ENCODE assay signal across 16 mouse cellular contexts in the genomic region with DNA sequence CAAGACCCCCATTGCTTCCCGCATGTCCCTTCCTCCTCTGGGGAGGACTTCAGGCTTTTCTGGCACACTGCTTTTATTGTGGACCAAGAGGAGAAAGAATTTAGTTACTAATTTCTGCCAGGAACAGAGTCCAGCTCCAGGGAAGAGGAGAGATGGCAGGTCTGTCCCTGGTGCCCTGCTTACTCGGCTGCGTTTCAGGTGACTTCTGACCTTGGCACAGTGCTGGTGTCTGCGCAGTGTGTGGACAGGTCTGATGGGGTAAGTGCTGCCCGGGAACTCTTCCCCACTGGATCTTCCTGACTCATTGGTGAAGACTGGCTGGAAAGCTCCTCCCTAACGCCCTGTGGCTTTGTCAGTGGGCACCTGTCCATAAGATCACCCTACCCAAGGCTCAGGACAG. TPM values are rescaled to one million over a fixed set of nuclear protein-coding genes. Genes with fewer than 3 reads are reported as not detected.
DNase-seq lines count a peak whose midpoint lies in the region; ATAC-seq and TF ChIP-seq lines count a peak whose summit lies in the region.
"Had no signal": no experiment of that assay in that cellular context is flagged by ENCODE, and none has a peak within 500 bp of the region (broad histone marks: within the 10 kb centered on the region; RNA-seq: fewer than 3 reads in every experiment).

No protein-coding gene starts in this region.

- H3K9me3 ChIP-seq in forebrain, embryonic 10.5 days: no peaks in the 10 kb centered on the region
- H3K9me3 ChIP-seq in forebrain, postnatal 0 days (ENCODE audit: low read length): no peaks in the 10 kb centered on the region
- H3K9me3 ChIP-seq in liver, postnatal 0 days (ENCODE audit: low read length): no peaks in the 10 kb centered on the region
- H3K9me3 ChIP-seq: embryonic facial prominence, embryonic 12.5 days; megakaryocyte, embryonic 14.5 days had no signal

- H3K9ac ChIP-seq in forebrain, postnatal 0 days: no peak overlapping the region
- H3K9ac ChIP-seq in liver, postnatal 0 days (replicated peaks): no peak overlapping the region
- H3K9ac ChIP-seq: embryonic facial prominence, embryonic 12.5 days had no signal

- TF ChIP-seq EP300 in liver, postnatal 0 days (IDR thresholded peaks at IDR 0.05; ENCODE audit: low read depth): no peak

- no peaks in the 10 kb centered on the region for H3K36me3 ChIP-seq in forebrain, embryonic 10.5 days (replicated peaks)
- H3K36me3 ChIP-seq in forebrain, postnatal 0 days (ENCODE audit: insufficient read depth): no peaks in the 10 kb centered on the region
- H3K36me3 ChIP-seq in liver, postnatal 0 days (replicated peaks; ENCODE audit: insufficient read depth, low read length): no peaks in the 10 kb centered on the region
- H3K36me3 ChIP-seq: embryonic facial prominence, embryonic 12.5 days had no signal

- WGBS in forebrain, embryonic 10.5 days: 70% methylated on average over 6 of the region's 6 CpGs
- 60% methylated on average over 6 of the region's 6 CpGs for WGBS in forebrain, postnatal 0 days
- 63% methylated on average over 6 of the region's 6 CpGs for WGBS in liver, postnatal 0 days (ENCODE audit: insufficient replicate concordance)

- peaks cover 79% of the 10 kb centered on the region for H3K27me3 ChIP-seq in forebrain, embryonic 10.5 days (ENCODE audit: poor library complexity, severe bottlenecking)
- peaks cover 6% of the 10 kb centered on the region; the same call in 1 of the 2 replicates for H3K27me3 ChIP-seq in forebrain, postnatal 0 days (ENCODE audit: insufficient read depth, low read length)
- H3K27me3 ChIP-seq in liver, postnatal 0 days (ENCODE audit: insufficient read depth, low read length): no peaks in the 10 kb centered on the region

- H3K4me2 ChIP-seq in forebrain, postnatal 0 days (ENCODE audit: low read depth): no peak overlapping the region
- no peak overlapping the region for H3K4me2 ChIP-seq in liver, postnatal 0 days (ENCODE audit: low read depth, low read length)
- H3K4me2 ChIP-seq: embryonic facial prominence, embryonic 12.5 days had no signal

- H3K4me1 ChIP-seq in forebrain, embryonic 10.5 days: peaks cover 100% of the 10 kb centered on the region
- H3K4me1 ChIP-seq in forebrain, postnatal 0 days (ENCODE audit: insufficient read depth): 0 out of 2 replicates have a peak, but pooled peaks cover under 1% of the 10 kb centered on the region
- H3K4me1 ChIP-seq in liver, postnatal 0 days (ENCODE audit: insufficient read depth): peaks cover 42% of the 10 kb centered on the region

- peak overlapping the region; percentile 92 for H3K27ac ChIP-seq in forebrain, embryonic 10.5 days
- no peak overlapping the region for H3K27ac ChIP-seq in forebrain, postnatal 0 days (ENCODE audit: low read depth, low read length)
- H3K27ac ChIP-seq in liver, postnatal 0 days (ENCODE audit: low read depth): peak overlapping the region; percentile 19; the same call in 1 of the 2 replicates
- H3K27ac ChIP-seq: embryonic facial prominence, embryonic 12.5 days had no signal

- no peak for DNase-seq in forebrain, embryonic 10.5 days (ENCODE audit: extremely low spot score, low spot score)
- no peak for DNase-seq in forebrain, postnatal 0 days
- DNase-seq in liver, postnatal 0 days: no peak
- DNase-seq in liver: no peak
- peak; percentile 86 to 94 for DNase-seq in kidney, adult 8-10 months
- peak; percentile 81 to 94 for DNase-seq in kidney, postnatal 25 days
- DNase-seq in left cerebral cortex, adult 11 months (ENCODE audit: low spot score): no peak
- DNase-seq in spleen, postnatal 36 days (ENCODE audit: low spot score in 2 of 2): no peak
- DNase-seq: adrenal gland, adult 8-10 months; cerebellum, adult 8-10 months; lung, adult 18-20 months; thymus, postnatal 14 days had no signal

- no peak for ATAC-seq in forebrain, postnatal 0 days
- ATAC-seq in liver, postnatal 0 days: peak; percentile 44
- ATAC-seq: forebrain, embryonic 16.5 days had no signal

- no peak overlapping the region for H3K4me3 ChIP-seq in forebrain, embryonic 10.5 days
- H3K4me3 ChIP-seq in forebrain, postnatal 0 days (ENCODE audit: low read depth, low read length): no peak overlapping the region
- no peak overlapping the region for H3K4me3 ChIP-seq in liver, postnatal 0 days (ENCODE audit: low read depth, low read length)
- H3K4me3 ChIP-seq: embryonic facial prominence, embryonic 12.5 days; megakaryocyte, embryonic 14.5 days; myocyte had no signal

- TF ChIP-seq CTCF in forebrain, postnatal 0 days (IDR thresholded peaks at IDR 0.05; ENCODE audit: low read depth): no peak
- TF ChIP-seq CTCF in liver, postnatal 0 days (IDR thresholded peaks at IDR 0.05; ENCODE audit: low read depth): no peak

RNA-seq across cellular contexts. Expression of gene Slc45a3, which starts 6.2 kb away (rescaled TPM):
- 9.0 and 9.3 TPM in 2 replicates for polyA plus RNA-seq in forebrain, embryonic 10.5 days (2016; fragmentation: Nextera tagmentation; extraction: Ambion mirVana)
- total RNA-seq in forebrain, postnatal 0 days (2014; rRNA removed): 0.85 and 0.86 TPM in 2 replicates
- 0.69 and 0.78 TPM in 2 replicates for polyA plus RNA-seq in forebrain, postnatal 0 days (2015; fragmentation: Nextera tagmentation; extraction: Ambion mirVana)
- 4.3 and 6.0 TPM in 2 replicates for polyA plus RNA-seq in liver, postnatal 0 days (2015; fragmentation: Nextera tagmentation; extraction: Ambion mirVana)

RNA-seq across cellular contexts. Expression of gene Elk4, which starts 38.4 kb away (rescaled TPM):
- 12.0 and 13.8 TPM in 2 replicates for polyA plus RNA-seq in forebrain, embryonic 10.5 days (2016; fragmentation: Nextera tagmentation; extraction: Ambion mirVana)
- 18.6 and 25.5 TPM in 2 replicates for total RNA-seq in forebrain, postnatal 0 days (2014; rRNA removed)
- polyA plus RNA-seq in forebrain, postnatal 0 days (2015; fragmentation: Nextera tagmentation; extraction: Ambion mirVana): 8.0 and 8.2 TPM in 2 replicates
- polyA plus RNA-seq in liver, postnatal 0 days (2015; fragmentation: Nextera tagmentation; extraction: Ambion mirVana): 10.7 and 14.6 TPM in 2 replicates

RNA-seq across cellular contexts. Expression of gene Nucks1, which starts 58.6 kb away (rescaled TPM):
- polyA plus RNA-seq in forebrain, embryonic 10.5 days (2016; fragmentation: Nextera tagmentation; extraction: Ambion mirVana): 120 and 122 TPM in 2 replicates
- 135 and 159 TPM in 2 replicates for total RNA-seq in forebrain, postnatal 0 days (2014; rRNA removed)
- polyA plus RNA-seq in forebrain, postnatal 0 days (2015; fragmentation: Nextera tagmentation; extraction: Ambion mirVana): 42.6 and 56.4 TPM in 2 replicates
- 24.2 and 26.9 TPM in 2 replicates for polyA plus RNA-seq in liver, postnatal 0 days (2015; fragmentation: Nextera tagmentation; extraction: Ambion mirVana)

Comparison
In these comparisons a context has a peak if more than half of its experiments do, and no peak if none do; other contexts are left out.
1. DNase-seq: peak in kidney, adult 8-10 months (2 of 2) and kidney, postnatal 25 days (2 of 2); none in forebrain, embryonic 10.5 days (single experiment), forebrain, postnatal 0 days (single experiment), liver, postnatal 0 days (single experiment), liver (single experiment), left cerebral cortex, adult 11 months (single experiment) and spleen, postnatal 36 days (0 of 2).